ENCODE assay signal across 9 mouse cellular contexts in genomic region chr19:15868865-15869698, GRCm38 (mm10).
DNase-seq lines count a peak whose midpoint lies in the region; ATAC-seq and TF ChIP-seq lines count a peak whose summit lies in the region.
"Had no signal": no experiment of that assay in that cellular context is flagged by ENCODE, and none has a peak within 500 bp of the region (broad histone marks: within the 10 kb centered on the region; RNA-seq: fewer than 3 reads in every experiment).

No protein-coding gene starts in this region.

- H3K9ac ChIP-seq in hindbrain, embryonic 15.5 days: no peak overlapping the region
- H3K9ac ChIP-seq: embryonic facial prominence, embryonic 15.5 days had no signal

- H3K4me2 ChIP-seq in hindbrain, embryonic 15.5 days: no peak overlapping the region
- H3K4me2 ChIP-seq: embryonic facial prominence, embryonic 15.5 days had no signal

- TF ChIP-seq POLR2A in cerebellum, adult 2 months (IDR thresholded peaks at IDR 0.05; ENCODE audit: borderline replicate concordance, insufficient read depth, low read length): no peak

- WGBS in cerebellum, adult 2 months: 18% methylated on average over 7 of the region's 7 CpGs
- WGBS in hindbrain, embryonic 15.5 days: 22% methylated on average over 7 of the region's 7 CpGs

- ATAC-seq in hindbrain, embryonic 15.5 days (ENCODE audit: low FRiP score, low read depth): peak; percentile 77

- no peak for DNase-seq in cerebellum, adult 2 months
- DNase-seq in cerebellum, adult 11-12 months: no peak
- DNase-seq in spleen, postnatal 36 days (ENCODE audit: low spot score in 2 of 2): peak; percentile 15 to 30
- DNase-seq in spleen, adult 12 weeks (ENCODE audit: low spot score): no peak
- peak; percentile 19 for DNase-seq in lung, postnatal 14 days
- peak; percentile 13 for DNase-seq in right cerebral cortex, postnatal 14 days
- DNase-seq in adrenal gland, postnatal 25 days: no peak

- no peaks in the 10 kb centered on the region for H3K36me3 ChIP-seq in hindbrain, embryonic 15.5 days
- H3K36me3 ChIP-seq: embryonic facial prominence, embryonic 15.5 days had no signal

- H3K4me1 ChIP-seq in cerebellum, adult 2 months (ENCODE audit: control insufficient read depth, insufficient read depth, low read length): no peaks in the 10 kb centered on the region
- peaks cover 5% of the 10 kb centered on the region; the same call in 1 of the 2 replicates for H3K4me1 ChIP-seq in hindbrain, embryonic 15.5 days (replicated peaks)
- H3K4me1 ChIP-seq: embryonic facial prominence, embryonic 15.5 days had no signal

- H3K9me3 ChIP-seq in hindbrain, embryonic 15.5 days: no peaks in the 10 kb centered on the region
- H3K9me3 ChIP-seq: embryonic facial prominence, embryonic 15.5 days had no signal

- H3K27me3 ChIP-seq in cerebellum, adult 2 months (ENCODE audit: control insufficient read depth, insufficient read depth, low read length): no peaks in the 10 kb centered on the region
- no peaks in the 10 kb centered on the region for H3K27me3 ChIP-seq in hindbrain, embryonic 15.5 days
- H3K27me3 ChIP-seq: embryonic facial prominence, embryonic 15.5 days had no signal

- peak; percentile 35 for TF ChIP-seq CTCF in cerebellum, adult 2 months (IDR thresholded peaks at IDR 0.05; ENCODE audit: borderline replicate concordance, insufficient read depth, low read depth, low read length)

- no peak overlapping the region for H3K27ac ChIP-seq in cerebellum, adult 2 months (ENCODE audit: insufficient read depth, low read length)
- H3K27ac ChIP-seq in hindbrain, embryonic 15.5 days (replicated peaks): 0 out of 2 replicates have a peak overlapping the region, but pooled peaks have one; percentile 7
- H3K27ac ChIP-seq: embryonic facial prominence, embryonic 15.5 days had no signal

- H3K4me3 ChIP-seq in cerebellum, adult 2 months (replicated peaks; ENCODE audit: insufficient read depth, low read depth, low read length): no peak overlapping the region
- H3K4me3 ChIP-seq in hindbrain, embryonic 15.5 days: no peak overlapping the region
- H3K4me3 ChIP-seq: embryonic facial prominence, embryonic 15.5 days had no signal

Comparison
In these comparisons a context has a peak if more than half of its experiments do, and no peak if none do; other contexts are left out.
1. DNase-seq: peak in spleen, postnatal 36 days (2 of 2), lung, postnatal 14 days (single experiment) and right cerebral cortex, postnatal 14 days (single experiment); none in cerebellum, adult 2 months (0 of 2), cerebellum, adult 11-12 months (single experiment), spleen, adult 12 weeks (single experiment) and adrenal gland, postnatal 25 days (single experiment).